Mouse (Mus musculus): Measurements from ENCODE around the gene Fam118a.
"Not testable (repeated sequence)": the region's sequence is repeated elsewhere in the genome, so short reads cannot be mapped to it uniquely, and the experiment has no call there.

DNA sequence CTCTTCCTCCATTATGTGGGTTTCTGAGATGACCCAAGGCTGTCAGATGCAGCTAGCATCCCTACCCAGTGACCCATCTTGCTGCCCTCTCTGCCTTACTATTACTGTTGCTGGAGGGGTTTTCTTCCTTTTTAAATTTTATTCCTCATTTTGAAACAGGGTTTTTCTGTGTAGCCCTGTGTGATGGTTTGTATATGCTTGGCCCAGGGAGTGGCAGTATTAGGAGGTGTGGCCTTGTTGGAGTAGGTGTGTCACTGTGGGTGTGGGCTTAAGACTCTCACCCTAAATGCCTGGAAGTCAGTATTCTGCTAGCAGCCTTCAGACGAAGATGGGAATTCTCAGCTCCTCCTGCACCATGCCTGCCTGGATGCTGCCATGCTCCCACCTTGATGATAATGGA is at the start of gene Fam118a:
- TF ChIP-seq POLR2A (IDR thresholded peaks at IDR 0.05; ENCODE audit: control insufficient read depth, low read depth, low read length); CTCF (IDR thresholded peaks at IDR 0.05; ENCODE audit: control insufficient read depth, insufficient read depth, insufficient replicate concordance, low read depth, low read length): not testable (repeated sequence)

Measured in testis, adult 2 months (tissue).